Mouse (Mus musculus) lung, postnatal 10 days (tissue): ENCODE results near the gene Ninj2.

ENCODE experiments used
- DNase-seq: peaks from one replicate; pipeline ENCODE4 v3.0.0; 2021

The Ninj2 gene

GRCm38 (mm10) chr6:120094091-120094776 lies 1.1 kb downstream of the Ninj2 start:
- DNase-seq: no peak

GRCm38 (mm10) chr6:120095096-120095495 lies 1.9 kb downstream of the Ninj2 start:
- DNase-seq: no peak

- no peak for DNase-seq
These were observed 2.4 kb downstream of the Ninj2 start for GRCm38 (mm10) chr6:120095501-120095900.

GRCm38 (mm10) chr6:120099392-120099791 lies 6.2 kb downstream of the Ninj2 start:
- DNase-seq: peak; percentile 34

- no peak for DNase-seq
These were observed 8.1 kb downstream of the Ninj2 start for GRCm38 (mm10) chr6:120101221-120101620.

DNA sequence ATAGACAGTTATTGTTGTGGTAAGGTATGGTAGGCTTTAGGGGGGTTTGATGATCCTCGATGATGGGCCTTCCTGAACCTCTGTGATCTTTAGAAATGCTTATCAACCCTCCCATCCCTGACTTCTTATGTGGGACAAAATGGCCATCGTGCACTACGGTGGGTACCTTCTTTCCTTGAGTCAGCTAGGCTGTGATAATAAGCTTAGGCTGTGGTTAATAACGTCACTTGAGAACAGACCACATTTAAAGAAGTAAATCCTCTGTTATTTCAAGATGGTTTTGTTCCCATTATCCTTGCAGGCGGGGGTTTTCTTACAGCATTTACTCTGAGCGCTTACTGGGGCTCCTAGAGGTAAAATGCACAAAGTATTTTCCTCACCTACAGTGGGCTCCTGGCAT lies 8.8 kb downstream of the Ninj2 start:
- DNase-seq: no peak

- DNase-seq: no peak
These were observed 10.0 kb downstream of the Ninj2 start for GRCm38 (mm10) chr6:120103104-120103503.

DNA sequence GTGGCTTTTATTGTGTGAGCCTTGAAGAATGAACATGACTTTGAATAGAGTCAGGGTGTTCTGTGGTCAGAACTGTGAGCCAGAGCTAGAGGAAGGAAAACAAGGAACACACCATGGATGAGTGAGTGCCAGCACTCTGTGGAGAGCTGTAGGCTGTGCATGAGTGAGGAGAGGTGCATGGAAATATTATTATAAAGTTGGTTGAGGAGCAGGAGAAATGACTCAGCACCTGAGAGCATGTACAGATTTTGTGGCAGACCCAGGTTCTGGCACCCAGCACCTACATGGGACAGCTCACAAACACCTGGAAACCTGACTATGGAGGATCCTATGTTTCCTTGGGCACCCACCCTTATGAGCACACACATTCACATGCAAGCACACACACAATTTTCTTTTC lies 11.9 kb downstream of the Ninj2 start:
- no peak for DNase-seq

DNA sequence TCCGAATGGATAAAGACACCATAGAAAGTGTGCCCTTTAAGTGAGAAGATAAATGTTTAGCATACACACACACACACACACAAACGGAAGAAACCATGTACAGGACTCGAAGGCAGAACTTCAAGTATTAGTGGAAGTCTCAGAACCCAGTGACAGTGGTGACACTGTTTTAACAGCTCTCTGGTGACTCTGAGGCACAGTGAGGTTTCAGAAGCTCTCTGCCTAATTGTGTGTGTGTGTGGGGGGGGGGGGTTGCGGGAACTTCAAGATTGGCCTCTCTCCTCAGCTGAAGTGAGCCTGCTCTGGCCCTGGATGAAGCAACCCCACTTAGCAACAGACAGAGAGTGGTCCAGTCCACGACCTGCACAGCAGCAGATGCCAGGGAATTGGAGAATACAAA lies 14.4 kb downstream of the Ninj2 start:
- no peak for DNase-seq

DNA sequence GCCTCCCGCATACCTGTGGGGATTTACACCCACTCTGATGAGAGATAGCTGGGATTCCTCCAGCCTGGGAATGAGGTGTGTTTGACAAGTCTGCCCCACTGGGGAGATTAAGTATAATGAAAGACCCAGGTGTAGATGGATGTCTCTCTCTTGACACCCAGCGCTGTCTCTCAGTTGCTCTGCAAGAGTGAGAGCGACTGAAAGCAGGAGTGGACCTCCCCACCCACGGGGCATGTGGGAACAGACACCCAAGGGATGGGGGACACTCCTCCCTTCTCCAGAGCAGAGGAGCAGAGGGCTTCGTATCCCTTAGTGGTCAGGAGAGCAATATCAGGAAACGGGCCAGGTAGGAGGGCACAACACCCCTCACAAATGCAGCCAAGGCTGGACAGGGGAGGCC lies 14.9 kb downstream of the Ninj2 start:
- DNase-seq: no peak

DNA sequence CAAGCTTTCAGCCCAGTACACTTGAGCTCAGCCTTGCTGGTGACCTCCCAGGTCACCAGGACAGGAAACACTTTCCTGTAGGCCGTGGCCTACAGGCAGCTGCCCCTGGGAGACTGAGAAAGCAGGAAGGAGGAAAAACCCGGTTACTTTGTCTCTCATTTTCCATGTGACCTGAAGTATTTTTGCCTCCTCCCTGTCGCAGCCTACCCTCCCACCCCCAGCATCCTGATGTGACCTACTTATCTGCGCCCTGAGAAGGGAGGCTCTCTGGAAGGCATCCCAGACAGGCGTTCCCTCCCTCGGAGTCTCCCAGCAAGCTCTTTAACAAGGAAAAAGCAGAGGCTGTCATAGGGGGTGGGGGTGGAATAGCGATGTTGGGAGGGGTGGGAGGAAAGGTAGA lies 16.0 kb downstream of the Ninj2 start:
- peak; percentile 91 for DNase-seq

DNA sequence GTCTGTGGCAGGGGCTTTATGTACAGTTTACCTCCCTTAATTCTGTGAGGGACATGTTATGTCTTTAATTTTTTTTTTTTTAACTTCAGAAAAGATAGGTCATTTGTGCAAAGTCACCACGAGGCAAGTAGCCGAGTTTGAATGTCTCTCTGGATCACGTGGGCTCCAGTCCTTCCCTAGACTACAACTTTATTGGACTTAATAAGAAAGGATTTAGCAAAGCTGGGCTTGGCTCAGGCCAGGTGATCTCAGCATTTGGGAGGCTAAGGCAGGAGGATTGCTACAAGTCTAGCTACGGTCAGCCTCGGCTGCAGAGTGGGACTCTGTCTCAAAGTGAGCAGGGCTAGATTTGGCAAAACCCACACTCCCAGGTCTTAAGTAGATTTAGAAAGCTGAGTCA lies 16.8 kb downstream of the Ninj2 start:
- no peak for DNase-seq

- no peak for DNase-seq
These were observed 17.7 kb downstream of the Ninj2 start for GRCm38 (mm10) chr6:120110738-120111409.

GRCm38 (mm10) chr6:120111410-120111783 lies 18.2 kb downstream of the Ninj2 start:
- no peak for DNase-seq

GRCm38 (mm10) chr6:120111984-120112803 lies 19.0 kb downstream of the Ninj2 start:
- peak; percentile 90 for DNase-seq

- no peak for DNase-seq
These were observed 20.7 kb downstream of the Ninj2 start for GRCm38 (mm10) chr6:120113856-120114255.

DNA sequence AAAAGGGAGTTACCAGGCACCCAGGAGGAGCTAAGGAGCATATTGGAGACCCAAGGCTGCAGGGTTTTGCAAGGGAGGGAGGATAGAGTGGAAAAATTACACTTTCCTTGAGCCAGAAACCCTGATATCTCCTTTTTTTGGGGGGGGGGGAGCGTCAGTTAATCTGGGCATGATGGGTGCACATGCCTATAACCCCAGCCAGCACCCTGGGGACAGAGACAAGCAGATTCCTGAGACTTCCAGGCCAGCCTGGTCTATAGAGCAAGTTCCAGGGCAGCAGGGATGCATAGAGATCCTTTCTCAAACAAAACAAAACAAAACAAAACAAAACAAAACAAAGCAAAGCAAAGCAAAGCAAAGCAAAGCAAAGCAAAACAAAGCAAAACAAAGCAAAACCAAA lies 21.1 kb downstream of the Ninj2 start:
- no peak for DNase-seq

- peak; percentile 91 for DNase-seq
These were observed 21.5 kb downstream of the Ninj2 start for GRCm38 (mm10) chr6:120114698-120115097.

GRCm38 (mm10) chr6:120115443-120115842 lies 22.3 kb downstream of the Ninj2 start:
- no peak for DNase-seq

DNA sequence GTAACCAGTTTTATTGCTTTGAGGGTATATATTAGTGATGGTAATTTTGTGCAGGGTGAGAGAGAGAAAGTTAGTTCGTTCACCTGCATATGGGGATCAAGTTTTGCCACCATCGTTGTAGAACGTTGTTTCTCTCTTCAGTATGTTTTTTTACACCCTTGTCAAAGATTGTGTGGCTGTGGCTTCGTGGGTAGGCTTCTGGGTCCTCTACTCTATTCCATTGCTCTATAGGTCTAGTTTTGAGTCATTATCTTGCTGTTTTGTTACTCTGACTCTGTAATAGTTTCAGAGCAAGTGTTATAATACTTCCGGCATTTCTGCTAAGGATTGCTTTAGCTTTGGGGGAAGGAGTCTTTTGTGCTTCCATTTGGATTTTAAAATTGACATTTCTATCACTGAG lies 26.7 kb downstream of the Ninj2 start:
- no peak for DNase-seq

GRCm38 (mm10) chr6:120124688-120125087 lies 31.5 kb downstream of the Ninj2 start:
- DNase-seq: no peak

GRCm38 (mm10) chr6:120126456-120126855 lies 33.3 kb downstream of the Ninj2 start:
- DNase-seq: no peak

DNA sequence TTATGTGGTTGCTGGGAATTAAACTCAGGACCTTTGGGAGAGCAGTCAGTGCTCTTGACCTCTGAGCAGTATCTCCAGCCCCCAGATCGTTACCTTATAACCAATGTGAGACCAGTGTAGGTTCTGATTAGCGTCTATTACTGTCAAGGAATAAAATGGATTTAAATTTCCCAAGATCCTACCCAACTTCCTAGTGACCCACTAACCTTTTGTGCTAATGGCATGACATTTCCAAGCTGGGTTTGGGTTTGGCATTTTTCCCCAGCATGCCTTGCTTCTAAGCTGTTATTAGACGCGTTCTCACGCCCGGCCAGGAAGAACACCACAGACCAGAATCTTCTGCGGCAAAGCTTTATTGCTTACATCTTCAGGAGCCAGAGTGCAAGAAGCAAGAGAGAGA lies 34.2 kb downstream of the Ninj2 start:
- DNase-seq: no peak

DNA sequence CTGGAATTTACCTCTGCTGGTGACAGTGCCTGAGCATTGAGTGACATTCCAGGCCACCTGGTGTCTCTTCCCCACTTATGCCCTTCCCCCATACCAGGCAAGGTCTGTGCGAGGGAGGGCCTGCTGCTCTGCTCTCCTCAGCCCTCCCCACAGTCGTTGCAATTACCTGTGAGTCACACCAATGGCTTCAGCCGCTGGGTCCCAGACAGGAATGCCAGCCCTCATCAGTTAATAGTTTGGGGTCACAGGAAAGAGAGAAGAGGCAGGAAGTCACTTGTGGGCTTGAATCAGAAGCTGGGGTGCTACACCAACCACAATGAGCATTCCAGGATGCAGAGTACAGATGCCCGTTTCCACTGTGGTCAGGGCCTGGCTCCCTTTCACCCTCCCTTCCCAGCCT lies 41.6 kb downstream of the Ninj2 start:
- no peak for DNase-seq
